Mouse (Mus musculus) kidney, embryonic 14.5 days (tissue): ENCODE measurements at regions not wholly inside any gene's neighbourhood (a gene's known extent, or its start where the extent isn't known, plus 50 kb on each side); places are given as distances from the start of the nearest gene placed in this dataset.

ENCODE experiments used
- ATAC-seq: fragments of 200-750 bp; cut with Nextera tagmentation; 2 replicates; pipeline ENCODE4 v1.8.0; 2017; ENCODE audit warnings: moderate number of reproducible peaks, mild to moderate bottlenecking, moderate TSS enrichment, moderate library complexity; ENCODE audit not compliant: low FRiP score, low TSS enrichment
- H3K27ac ChIP-seq: fragments of 300-500 bp; sonication (generic); 2 replicates; pipeline ENCODE4 v1.5.1; 2014; ENCODE audit warnings: low read depth, mild to moderate bottlenecking, low read length, moderate library complexity, mixed read lengths
- H3K27me3 ChIP-seq: fragments of 300-500 bp; sonication (generic); 2 replicates; pipeline ENCODE4 v1.6.1; 2014; ENCODE audit warnings: mild to moderate bottlenecking, low read length; ENCODE audit not compliant: control insufficient read depth, insufficient read depth
- H3K36me3 ChIP-seq: fragments of 300-500 bp; sonication (generic); 2 replicates; pipeline ENCODE4 v1.6.1; 2014; ENCODE audit warnings: low read length, mixed read lengths; ENCODE audit not compliant: control insufficient read depth, insufficient read depth
- H3K4me1 ChIP-seq: fragments of 300-500 bp; sonication (generic); 2 replicates; pipeline ENCODE4 v1.6.1; 2014; ENCODE audit warnings: low read length, mixed read lengths; ENCODE audit not compliant: control insufficient read depth, insufficient read depth
- H3K4me2 ChIP-seq: fragments of 300-500 bp; sonication (generic); replicated peaks from 2 replicates; pipeline ENCODE4 v1.6.1; 2014; ENCODE audit warnings: low read depth, mild to moderate bottlenecking, low read length
- H3K4me3 ChIP-seq: fragments of 300-500 bp; sonication (generic); 2 replicates; pipeline ENCODE4 v1.5.1; 2014; ENCODE audit warnings: mild to moderate bottlenecking, low read length
- H3K9ac ChIP-seq: fragments of 300-500 bp; sonication (generic); 2 replicates; pipeline ENCODE4 v1.6.1; 2014; ENCODE audit warnings: low read depth, mild to moderate bottlenecking, low read length, moderate library complexity
- H3K9me3 ChIP-seq: fragments of 300-500 bp; sonication (generic); 2 replicates; pipeline ENCODE4 v1.6.1; 2016; ENCODE audit warnings: low read length; ENCODE audit not compliant: control insufficient read depth
- WGBS: fragments of 180-500 bp; shearing (Covaris S2); extraction: QIAGEN DNeasy Blood & Tissue Kit; methylation state at CpG from one replicate; pipeline ENCODE4 v1.1.7; 2014; 5-methylcytosine and 5-hydroxymethylcytosine counted together

- Histone ChIP-seq H3K36me3 (no peaks in the 10 kb centered on the region), H3K9ac (no peak overlapping the region), H3K27me3 (no peaks in the 10 kb centered on the region), H3K4me2 (no peak overlapping the region), H3K4me3 (no peak overlapping the region), H3K27ac (no peak overlapping the region), H3K4me1 (no peaks in the 10 kb centered on the region), H3K9me3 (no peaks in the 10 kb centered on the region)
- no peak for ATAC-seq
- 53% methylated on average over 9 of the region's 9 CpGs for WGBS
Measured at GRCm38 (mm10) chr16:5829071-5829470, 56.1 kb upstream of the Rbfox1 start.

- Histone ChIP-seq H3K27ac (no peak overlapping the region), H3K4me2 (no peak overlapping the region), H3K36me3 (no peaks in the 10 kb centered on the region), H3K9ac (no peak overlapping the region), H3K4me1 (no peaks in the 10 kb centered on the region), H3K4me3 (no peak overlapping the region), H3K27me3 (no peaks in the 10 kb centered on the region), H3K9me3 (no peaks in the 10 kb centered on the region)
- WGBS = 59% methylated on average over 1 of the region's 1 CpGs
- no peak for ATAC-seq
Measured at GRCm38 (mm10) chr16:5823316-5823715, 61.8 kb upstream of the Rbfox1 start.

- no peak overlapping the region for H3K4me2 ChIP-seq
- 51% methylated on average over 3 of the region's 3 CpGs for WGBS
Measured at GRCm38 (mm10) chr16:5817166-5817565, 68.0 kb upstream of the Rbfox1 start.

GRCm38 (mm10) chr16:5812245-5812820 lies 72.8 kb upstream of the Rbfox1 start:
- H3K9ac ChIP-seq = no peak overlapping the region
- H3K36me3 ChIP-seq = no peaks in the 10 kb centered on the region
- H3K4me3 ChIP-seq = no peak overlapping the region
- H3K27ac ChIP-seq = no peak overlapping the region
- no peaks in the 10 kb centered on the region for H3K27me3 ChIP-seq
- no peak for ATAC-seq
- no peak overlapping the region for H3K4me2 ChIP-seq
- 87% methylated on average over 2 of the region's 2 CpGs for WGBS
- no peaks in the 10 kb centered on the region for H3K9me3 ChIP-seq
- H3K4me1 ChIP-seq = no peaks in the 10 kb centered on the region

More at GRCm38 (mm10) chr16:5817166-5817565, 68.0 kb upstream of the Rbfox1 start:
- Histone ChIP-seq H3K9ac (no peak overlapping the region), H3K4me1 (no peaks in the 10 kb centered on the region), H3K27ac (no peak overlapping the region), H3K27me3 (no peaks in the 10 kb centered on the region), H3K36me3 (no peaks in the 10 kb centered on the region), H3K4me3 (no peak overlapping the region), H3K9me3 (no peaks in the 10 kb centered on the region)
- ATAC-seq = no peak

GRCm38 (mm10) chr16:5811654-5811992 lies 73.5 kb upstream of the Rbfox1 start:
- Histone ChIP-seq H3K4me1 (no peaks in the 10 kb centered on the region), H3K27ac (no peak overlapping the region), H3K4me3 (no peak overlapping the region), H3K9ac (no peak overlapping the region), H3K27me3 (no peaks in the 10 kb centered on the region), H3K9me3 (no peaks in the 10 kb centered on the region), H3K4me2 (no peak overlapping the region), H3K36me3 (no peaks in the 10 kb centered on the region)
- 52% methylated on average over 2 of the region's 2 CpGs for WGBS
- ATAC-seq = no peak

- H3K9me3 ChIP-seq = no peaks in the 10 kb centered on the region
- no peaks in the 10 kb centered on the region for H3K4me1 ChIP-seq
- no peak overlapping the region for H3K4me2 ChIP-seq
- 58% methylated on average over 10 of the region's 10 CpGs for WGBS
- H3K27ac ChIP-seq = no peak overlapping the region
- no peak overlapping the region for H3K9ac ChIP-seq
- H3K36me3 ChIP-seq = no peaks in the 10 kb centered on the region
- no peak for ATAC-seq
- no peaks in the 10 kb centered on the region for H3K27me3 ChIP-seq
- H3K4me3 ChIP-seq = no peak overlapping the region
Measured at GRCm38 (mm10) chr16:5810986-5811653, 74.0 kb upstream of the Rbfox1 start.

GRCm38 (mm10) chr16:5798188-5798587 lies 87.0 kb upstream of the Rbfox1 start:
- Histone ChIP-seq H3K4me1 (no peaks in the 10 kb centered on the region), H3K27me3 (no peaks in the 10 kb centered on the region), H3K36me3 (no peaks in the 10 kb centered on the region), H3K4me3 (no peak overlapping the region), H3K9me3 (no peaks in the 10 kb centered on the region), H3K27ac (no peak overlapping the region), H3K9ac (no peak overlapping the region), H3K4me2 (no peak overlapping the region)
- WGBS = 77% methylated on average over 7 of the region's 7 CpGs
- ATAC-seq = no peak

GRCm38 (mm10) chr16:5792216-5792615 lies 92.9 kb upstream of the Rbfox1 start:
- 58% methylated on average over 1 of the region's 1 CpGs for WGBS
- Histone ChIP-seq H3K4me3 (no peak overlapping the region), H3K9me3 (no peaks in the 10 kb centered on the region), H3K4me2 (no peak overlapping the region), H3K27me3 (no peaks in the 10 kb centered on the region), H3K4me1 (no peaks in the 10 kb centered on the region), H3K27ac (no peak overlapping the region), H3K9ac (no peak overlapping the region), H3K36me3 (no peaks in the 10 kb centered on the region)
- ATAC-seq = no peak

GRCm38 (mm10) chr16:5790161-5790560 lies 95.0 kb upstream of the Rbfox1 start:
- no peak overlapping the region for H3K27ac ChIP-seq

More at GRCm38 (mm10) chr16:5790161-5790560, 95.0 kb upstream of the Rbfox1 start:
- no peak overlapping the region for H3K4me2 ChIP-seq
- H3K9ac ChIP-seq = no peak overlapping the region
- 88% methylated on average over 3 of the region's 3 CpGs for WGBS
- H3K4me3 ChIP-seq = no peak overlapping the region
- no peaks in the 10 kb centered on the region for H3K9me3 ChIP-seq
- no peaks in the 10 kb centered on the region for H3K27me3 ChIP-seq
- H3K4me1 ChIP-seq = no peaks in the 10 kb centered on the region
- H3K36me3 ChIP-seq = no peaks in the 10 kb centered on the region
- no peak for ATAC-seq
